Mouse (Mus musculus): ENCODE measurements around the gene Atp5mpl. TPM values are rescaled to one million over a fixed set of nuclear protein-coding genes. Genes with fewer than 3 reads are reported as not detected.

The Atp5mpl gene
- total RNA-seq, 2 experiments from 2014 or later = 684 to 817 TPM

GRCm38 (mm10) chr12:111920046-111920445, 46.7 kb downstream of the Atp5mpl start:
- ATAC-seq (replicated peaks; ENCODE audit: low FRiP score, low TSS enrichment, poor library complexity, severe bottlenecking) = 0 out of 2 replicates have a peak, but pooled peaks have one; percentile 28

GRCm38 (mm10) chr12:111916514-111917217, 50.1 kb downstream of the Atp5mpl start:
- no peak for ATAC-seq (replicated peaks; ENCODE audit: low FRiP score, low TSS enrichment, poor library complexity, severe bottlenecking)

- ATAC-seq (replicated peaks; ENCODE audit: low FRiP score, low TSS enrichment, poor library complexity, severe bottlenecking) = no peak
These were observed 51.0 kb downstream of the Atp5mpl start for GRCm38 (mm10) chr12:111915781-111916180.

- no peak for ATAC-seq (replicated peaks; ENCODE audit: low FRiP score, low TSS enrichment, poor library complexity, severe bottlenecking)
These were observed 52.7 kb downstream of the Atp5mpl start for GRCm38 (mm10) chr12:111914031-111914430.

GRCm38 (mm10) chr12:111912802-111913201, 54.0 kb downstream of the Atp5mpl start:
- ATAC-seq (replicated peaks; ENCODE audit: low FRiP score, low TSS enrichment, poor library complexity, severe bottlenecking) = no peak

- ATAC-seq (replicated peaks; ENCODE audit: low FRiP score, low TSS enrichment, poor library complexity, severe bottlenecking) = no peak
These were observed 55.0 kb downstream of the Atp5mpl start for GRCm38 (mm10) chr12:111911796-111912195.

Other genes with a start within 250 kb of the Atp5mpl start
- gene Klc1, start 208.1 kb downstream of the Atp5mpl start, total RNA-seq (2014; fragmentation: Nextera tagmentation) = 35.3 and 58.3 TPM in 2 replicates
- gene Klc1, start 208.1 kb downstream of the Atp5mpl start, total RNA-seq (2017) = 28.3 and 36.1 TPM in 2 replicates
- gene Xrcc3, start 153.1 kb downstream of the Atp5mpl start, total RNA-seq (2014; fragmentation: Nextera tagmentation) = 32.1 and 34.7 TPM in 2 replicates
- 6.7 and 11.2 TPM in 2 replicates for gene Xrcc3, start 153.1 kb downstream of the Atp5mpl start, total RNA-seq (2017)
- 7.3 and 20.4 TPM in 2 replicates for gene Zfyve21, start 152.8 kb downstream of the Atp5mpl start, total RNA-seq (2014; fragmentation: Nextera tagmentation)
- 5.4 and 9.6 TPM in 2 replicates for gene Zfyve21, start 152.8 kb downstream of the Atp5mpl start, total RNA-seq (2017)
- gene Ppp1r13b, start 58.9 kb downstream of the Atp5mpl start, total RNA-seq (2014; fragmentation: Nextera tagmentation) = 6.7 and 8.2 TPM in 2 replicates
- gene Ppp1r13b, start 58.9 kb downstream of the Atp5mpl start, total RNA-seq (2017) = 6.0 and 7.1 TPM in 2 replicates
- gene Tdrd9, start 4.6 kb upstream of the Atp5mpl start, total RNA-seq (2014; fragmentation: Nextera tagmentation) = not detected in 2 replicates
- gene Tdrd9, start 4.6 kb upstream of the Atp5mpl start, total RNA-seq (2017) = not detected in 2 replicates
- not detected in 2 replicates for gene Rd3l, start 14.3 kb upstream of the Atp5mpl start, total RNA-seq (2014; fragmentation: Nextera tagmentation)
- gene Rd3l, start 14.3 kb upstream of the Atp5mpl start, total RNA-seq (2017) = not detected in 2 replicates
- not detected in 2 replicates for gene Aspg, start 139.7 kb upstream of the Atp5mpl start, total RNA-seq (2014; fragmentation: Nextera tagmentation)
- gene Aspg, start 139.7 kb upstream of the Atp5mpl start, total RNA-seq (2017) = not detected in 2 replicates
- not detected in 2 replicates for gene Kif26a, start 179.2 kb upstream of the Atp5mpl start, total RNA-seq (2014; fragmentation: Nextera tagmentation)
- not detected in 2 replicates for gene Kif26a, start 179.2 kb upstream of the Atp5mpl start, total RNA-seq (2017)

Data from megakaryocyte-erythroid progenitor cell, adult 5-6 weeks (primary cell).